Mouse (Mus musculus) small intestine, adult 2 months (tissue): ENCODE results near the gene 2310057M21Rik. TPM values are rescaled to one million over a fixed set of nuclear protein-coding genes. Genes with fewer than 3 reads are reported as not detected.

Source experiments
- H3K27ac ChIP-seq: fragments of 200-500 bp; 2 replicates; pipeline ENCODE4 v1.5.1; 2012; ENCODE audit warnings: low read depth, low read length, control low read depth, inconsistent platforms; ENCODE audit not compliant: insufficient read depth
- H3K27me3 ChIP-seq: fragments of 200-500 bp; 2 replicates; pipeline ENCODE4 v1.6.1; 2012; ENCODE audit warnings: mild to moderate bottlenecking, moderate library complexity, low read length, inconsistent platforms; ENCODE audit not compliant: control insufficient read depth, insufficient read depth
- H3K36me3 ChIP-seq: fragments of 200-500 bp; 2 replicates; pipeline ENCODE4 v1.6.1; 2012; ENCODE audit warnings: mild to moderate bottlenecking, low read length, control low read depth, inconsistent platforms; ENCODE audit not compliant: control insufficient read depth, insufficient read depth
- H3K4me1 ChIP-seq: fragments of 200-500 bp; 2 replicates; pipeline ENCODE4 v1.6.1; 2012; ENCODE audit warnings: low read length, inconsistent platforms, mixed read lengths; ENCODE audit not compliant: control insufficient read depth, insufficient read depth, insufficient read length
- H3K4me3 ChIP-seq: fragments of 200-500 bp; 2 replicates; pipeline ENCODE4 v1.5.1; 2012; ENCODE audit warnings: low read depth, mild to moderate bottlenecking, control low read depth, inconsistent platforms, low read length, moderate library complexity
- CTCF ChIP-seq: fragments of 200-500 bp; IDR thresholded peaks from 2 replicates; pipeline ENCODE4 v1.5.1; 2012; ENCODE audit warnings: low read depth, mild to moderate bottlenecking, control low read depth, inconsistent platforms, low read length, moderate library complexity, mixed read lengths; ENCODE audit not compliant: insufficient replicate concordance, insufficient read length; ENCODE audit errors: extremely low read depth
- POLR2A ChIP-seq: fragments of 200-500 bp; IDR thresholded peaks from 2 replicates; pipeline ENCODE4 v1.6.1; 2012; ENCODE audit warnings: low read depth, mild to moderate bottlenecking, control low read depth, inconsistent platforms, low read length, moderate library complexity
- WGBS: fragments of 180-500 bp; shearing (Covaris S2); methylation state at CpG from one replicate; pipeline ENCODE4 v1.1.7; 2018; 5-methylcytosine and 5-hydroxymethylcytosine counted together
- polyA plus RNA-seq: library from polyadenylated mRNA; depleted of rRNA; stranded (reverse); fragments of >200 nt; gene quantifications from 2 replicates; pipeline ENCODE4 v1.2.3, GENCODE M21; 2012; rRNA removed

The 2310057M21Rik gene
- polyA plus RNA-seq, 1 experiment, result 2.1 TPM

GRCm38 (mm10) chr7:131318340-131318739 is 44.2 kb downstream of the 2310057M21Rik start:
- H3K4me3 ChIP-seq, result no peak overlapping the region
- TF ChIP-seq POLR2A, result no peak
- no peak for TF ChIP-seq CTCF
- H3K4me1 ChIP-seq, result no peaks in the 10 kb centered on the region
- 73% methylated on average over 5 of the region's 7 CpGs for WGBS
- no peaks in the 10 kb centered on the region for H3K36me3 ChIP-seq
- H3K27me3 ChIP-seq, result no peaks in the 10 kb centered on the region
- H3K27ac ChIP-seq, result no peak overlapping the region

GRCm38 (mm10) chr7:131317587-131317986 is 45.0 kb downstream of the 2310057M21Rik start:
- no peaks in the 10 kb centered on the region for H3K27me3 ChIP-seq
- 64% methylated on average over 12 of the region's 12 CpGs for WGBS
- TF ChIP-seq CTCF (no peak), POLR2A (no peak)
- H3K4me1 ChIP-seq, result no peaks in the 10 kb centered on the region
- H3K27ac ChIP-seq, result no peak overlapping the region
- H3K4me3 ChIP-seq, result no peak overlapping the region
- no peaks in the 10 kb centered on the region for H3K36me3 ChIP-seq

GRCm38 (mm10) chr7:131314493-131314892 is 48.1 kb downstream of the 2310057M21Rik start:
- Histone ChIP-seq H3K4me1 (no peaks in the 10 kb centered on the region), H3K4me3 (no peak overlapping the region), H3K27me3 (no peaks in the 10 kb centered on the region), H3K36me3 (no peaks in the 10 kb centered on the region), H3K27ac (no peak overlapping the region)
- TF ChIP-seq POLR2A, result no peak
- WGBS, result 77% methylated on average over 7 of the region's 7 CpGs

- H3K27me3 ChIP-seq, result no peaks in the 10 kb centered on the region
- no peaks in the 10 kb centered on the region for H3K4me1 ChIP-seq
- no peak overlapping the region for H3K27ac ChIP-seq
- TF ChIP-seq POLR2A (no peak), CTCF (no peak)
- no peak overlapping the region for H3K4me3 ChIP-seq
- no peaks in the 10 kb centered on the region for H3K36me3 ChIP-seq
- 75% methylated on average over 5 of the region's 5 CpGs for WGBS
Measured at GRCm38 (mm10) chr7:131306733-131307132, 55.8 kb downstream of the 2310057M21Rik start.

- Histone ChIP-seq H3K27me3 (no peaks in the 10 kb centered on the region), H3K27ac (no peak overlapping the region), H3K36me3 (no peaks in the 10 kb centered on the region), H3K4me1 (no peaks in the 10 kb centered on the region), H3K4me3 (no peak overlapping the region)
- TF ChIP-seq POLR2A (no peak), CTCF (no peak)
- WGBS, result 43% methylated on average over 8 of the region's 8 CpGs
Measured at GRCm38 (mm10) chr7:131303340-131303739, 59.2 kb downstream of the 2310057M21Rik start.

GRCm38 (mm10) chr7:131297151-131297550 is 65.4 kb downstream of the 2310057M21Rik start:
- Histone ChIP-seq H3K36me3 (no peaks in the 10 kb centered on the region), H3K4me1 (no peaks in the 10 kb centered on the region), H3K27ac (no peak overlapping the region), H3K27me3 (no peaks in the 10 kb centered on the region), H3K4me3 (no peak overlapping the region)
- 70% methylated on average over 8 of the region's 8 CpGs for WGBS
- TF ChIP-seq POLR2A (no peak), CTCF (no peak)

Other genes with a start within 250 kb of the 2310057M21Rik start
- gene 4933402N03Rik, start 216.4 kb downstream of the 2310057M21Rik start, polyA plus RNA-seq, result not detected in 2 replicates
- gene 5430419D17Rik, start 188.4 kb downstream of the 2310057M21Rik start, polyA plus RNA-seq, result 2.0 TPM in 1 of 2 replicates, not detected in the other
- 0.09 and 56.5 TPM in 2 replicates for gene Cuzd1, start 40.5 kb downstream of the 2310057M21Rik start, polyA plus RNA-seq
- not detected in 2 replicates for gene Fam24b, start 33.2 kb downstream of the 2310057M21Rik start, polyA plus RNA-seq
- gene Fam24a, start 28.9 kb downstream of the 2310057M21Rik start, polyA plus RNA-seq, result not detected in 2 replicates
- 35.6 and 37.5 TPM in 2 replicates for gene Pstk, start 8.4 kb upstream of the 2310057M21Rik start, polyA plus RNA-seq
- 2.9 and 6.4 TPM in 2 replicates for gene Ikzf5, start 47.8 kb upstream of the 2310057M21Rik start, polyA plus RNA-seq
- 0.96 and 1.1 TPM in 2 replicates for gene Acadsb, start 47.8 kb upstream of the 2310057M21Rik start, polyA plus RNA-seq
- gene Hmx3, start 180.1 kb upstream of the 2310057M21Rik start, polyA plus RNA-seq, result 2.4 and 4.6 TPM in 2 replicates
- gene Hmx2, start 186.0 kb upstream of the 2310057M21Rik start, polyA plus RNA-seq, result 0.52 and 1.2 TPM in 2 replicates
- 16.5 and 30.5 TPM in 2 replicates for gene Bub3, start 197.5 kb upstream of the 2310057M21Rik start, polyA plus RNA-seq